Mouse (Mus musculus) heart, postnatal 0 days (tissue): ENCODE measurements around the gene Vldlr. TPM values are rescaled to one million over a fixed set of nuclear protein-coding genes. Genes with fewer than 3 reads are reported as not detected.

Source experiments
- ATAC-seq: fragments of 200-750 bp; cut with Nextera tagmentation; 2 replicates; pipeline ENCODE4 v1.8.0; 2017; ENCODE audit warnings: low read depth, moderate number of reproducible peaks, moderate library complexity; ENCODE audit not compliant: insufficient read depth
- DNase-seq: peaks from one replicate; pipeline ENCODE4 v3.0.0-alpha.2; 2016; ENCODE audit warnings: low spot score
- H3K27ac ChIP-seq: fragments of 300-500 bp; sonication (generic); 2 replicates; pipeline ENCODE4 v1.5.1; 2014; ENCODE audit warnings: low read depth, mild to moderate bottlenecking
- H3K27me3 ChIP-seq: fragments of 300-500 bp; sonication (generic); 2 replicates; pipeline ENCODE4 v1.6.1; 2014; ENCODE audit warnings: low read length, mixed read lengths; ENCODE audit not compliant: control insufficient read depth, insufficient read depth
- H3K36me3 ChIP-seq: fragments of 300-500 bp; sonication (generic); replicated peaks from 2 replicates; pipeline ENCODE4 v1.6.1; 2014; ENCODE audit warnings: low read length, mixed read lengths; ENCODE audit not compliant: control insufficient read depth, insufficient read depth
- H3K4me1 ChIP-seq: fragments of 300-500 bp; sonication (generic); 2 replicates; pipeline ENCODE4 v1.6.1; 2014; ENCODE audit warnings: antibody characterized with exemption; ENCODE audit not compliant: control insufficient read depth, insufficient read depth
- H3K4me2 ChIP-seq: fragments of 300-500 bp; sonication (generic); 2 replicates; pipeline ENCODE4 v1.6.1; 2014; ENCODE audit warnings: low read depth, mild to moderate bottlenecking, low read length, moderate library complexity
- H3K4me3 ChIP-seq: fragments of 300-500 bp; sonication (generic); 2 replicates; pipeline ENCODE4 v1.5.1; 2014; ENCODE audit warnings: low read depth, low read length
- H3K9ac ChIP-seq: fragments of 300-500 bp; sonication (generic); replicated peaks from 2 replicates; pipeline ENCODE4 v1.6.1; 2014; ENCODE audit warnings: low read depth, low read length, mixed read lengths
- H3K9me3 ChIP-seq: fragments of 300-500 bp; sonication (generic); replicated peaks from 2 replicates; pipeline ENCODE4 v1.6.1; 2016; ENCODE audit warnings: low read length; ENCODE audit not compliant: control insufficient read depth
- CTCF ChIP-seq: IDR thresholded peaks from 2 replicates; pipeline ENCODE4 v1.5.1; 2016; ENCODE audit warnings: antibody characterized with exemption, control low read depth, low read depth
- EP300 ChIP-seq: IDR thresholded peaks from 2 replicates; pipeline ENCODE4 v1.6.1; 2016; ENCODE audit warnings: antibody characterized with exemption, low read depth
- WGBS: fragments of 180-500 bp; shearing (Covaris S2); extraction: QIAGEN DNeasy Blood & Tissue Kit; methylation state at CpG from one replicate; pipeline ENCODE4 v1.1.7; 2014; 5-methylcytosine and 5-hydroxymethylcytosine counted together
- polyA plus RNA-seq: library from polyadenylated mRNA; unstranded; fragments of >200 nt; fragmentation: Nextera tagmentation; extraction: Ambion mirVana; gene quantifications from 2 replicates; pipeline ENCODE4 v1.2.1, GENCODE M21; 2015
- total RNA-seq: library from RNA; depleted of rRNA; stranded (reverse); fragments of >200 nt; gene quantifications from 2 replicates; pipeline ENCODE4 v1.2.3, GENCODE M21; 2014; ENCODE audit warnings: low replicate concordance

Vldlr gene
- total and polyA plus RNA-seq, 2 experiments from 2014 or later, result 40.0 to 104 TPM

GRCm38 (mm10) chr19:27233386-27233785, 17.1 kb downstream of the Vldlr start:
- Histone ChIP-seq H3K27me3 (no peaks in the 10 kb centered on the region), H3K9ac (no peak overlapping the region), H3K4me1 (peaks cover 14% of the 10 kb centered on the region), H3K9me3 (no peaks in the 10 kb centered on the region), H3K36me3 (peaks cover 57% of the 10 kb centered on the region), H3K27ac (no peak overlapping the region), H3K4me3 (no peak overlapping the region), H3K4me2 (no peak overlapping the region)
- DNase-seq (peak; percentile 55), ATAC-seq (no peak)
- whole genome bisulfite sequencing, result 61% methylated on average over 2 of the region's 2 CpGs
- TF ChIP-seq EP300 (no peak), CTCF (no peak)

GRCm38 (mm10) chr19:27239913-27240312, 23.6 kb downstream of the Vldlr start:
- H3K9ac ChIP-seq, result no peak overlapping the region
- ATAC-seq, result no peak
- DNase-seq, result no peak
- WGBS, result 90% methylated on average over 4 of the region's 4 CpGs
- H3K4me3 ChIP-seq, result no peak overlapping the region
- peaks cover 68% of the 10 kb centered on the region for H3K36me3 ChIP-seq
- no peaks in the 10 kb centered on the region for H3K27me3 ChIP-seq
- TF ChIP-seq CTCF, result no peak
- no peaks in the 10 kb centered on the region for H3K9me3 ChIP-seq
- H3K27ac ChIP-seq, result no peak overlapping the region
- no peak overlapping the region for H3K4me2 ChIP-seq
- H3K4me1 ChIP-seq, result peaks cover 7% of the 10 kb centered on the region

GRCm38 (mm10) chr19:27243527-27243926, 27.2 kb downstream of the Vldlr start:
- Histone ChIP-seq H3K9ac (no peak overlapping the region), H3K27me3 (no peaks in the 10 kb centered on the region), H3K4me1 (peaks cover 7% of the 10 kb centered on the region), H3K4me2 (no peak overlapping the region), H3K36me3 (peaks cover 75% of the 10 kb centered on the region), H3K27ac (peak overlapping the region; percentile 53), H3K4me3 (no peak overlapping the region), H3K9me3 (no peaks in the 10 kb centered on the region)
- no peak for TF ChIP-seq CTCF
- no peak for TF ChIP-seq EP300
- DNase-seq, result peak; percentile 55
- peak; percentile 75 for ATAC-seq
- WGBS, result 28% methylated on average over 4 of the region's 4 CpGs

- WGBS, result 81% methylated on average over 5 of the region's 5 CpGs
- Histone ChIP-seq H3K4me1 (no peaks in the 10 kb centered on the region), H3K27ac (no peak overlapping the region), H3K27me3 (no peaks in the 10 kb centered on the region), H3K9ac (no peak overlapping the region), H3K9me3 (no peaks in the 10 kb centered on the region), H3K36me3 (peaks cover 15% of the 10 kb centered on the region), H3K4me2 (no peak overlapping the region), H3K4me3 (no peak overlapping the region)
- ATAC-seq, result no peak
- DNase-seq, result no peak
- TF ChIP-seq EP300, result no peak
Measured at GRCm38 (mm10) chr19:27254756-27255155, 38.5 kb downstream of the Vldlr start.

GRCm38 (mm10) chr19:27255678-27256077, 39.4 kb downstream of the Vldlr start:
- Histone ChIP-seq H3K36me3 (peaks cover 5% of the 10 kb centered on the region), H3K9ac (no peak overlapping the region), H3K4me1 (no peaks in the 10 kb centered on the region), H3K9me3 (no peaks in the 10 kb centered on the region), H3K4me2 (no peak overlapping the region), H3K27me3 (no peaks in the 10 kb centered on the region), H3K4me3 (no peak overlapping the region), H3K27ac (no peak overlapping the region)
- 84% methylated on average over 3 of the region's 3 CpGs for WGBS
- TF ChIP-seq EP300 (no peak), CTCF (no peak)
- no peak for DNase-seq
- no peak for ATAC-seq

- H3K9ac ChIP-seq, result no peak overlapping the region
- H3K4me3 ChIP-seq, result no peak overlapping the region
- TF ChIP-seq EP300, result no peak
- TF ChIP-seq CTCF, result no peak
- H3K27me3 ChIP-seq, result no peaks in the 10 kb centered on the region
- ATAC-seq (no peak), DNase-seq (no peak)
- H3K9me3 ChIP-seq, result no peaks in the 10 kb centered on the region
- H3K27ac ChIP-seq, result no peak overlapping the region
- H3K4me2 ChIP-seq, result no peak overlapping the region
- 72% methylated on average over 4 of the region's 4 CpGs for WGBS
- no peaks in the 10 kb centered on the region for H3K36me3 ChIP-seq
- H3K4me1 ChIP-seq, result 0 out of 2 replicates have a peak, but pooled peaks cover 4% of the 10 kb centered on the region
Measured at GRCm38 (mm10) chr19:27260102-27260501, 43.8 kb downstream of the Vldlr start.
